Mouse (Mus musculus) macrophage (primary cell): ENCODE measurements around the gene Eif4ebp2. TPM values are rescaled to one million over a fixed set of nuclear protein-coding genes. Genes with fewer than 3 reads are reported as not detected.

Experiments used
- H3K27ac ChIP-seq: fragments of 350-480 bp; formaldehyde crosslinking; 2 replicates; pipeline ENCODE4 v1.9.0; 2021
- H3K36me3 ChIP-seq: fragments of 350-480 bp; formaldehyde crosslinking; 2 replicates; pipeline ENCODE4 v1.9.0; 2021; ENCODE audit errors: inconsistent target
- H3K4me3 ChIP-seq: fragments of 350-480 bp; formaldehyde crosslinking; 2 replicates; pipeline ENCODE4 v1.9.0; 2021; ENCODE audit errors: inconsistent target
- H3K79me2 ChIP-seq: fragments of 350-480 bp; formaldehyde crosslinking; 2 replicates; pipeline ENCODE4 v1.9.0; 2021; ENCODE audit errors: inconsistent target
- WGBS: methylation state at CpG from one replicate; pipeline ENCODE4 v1.1.7; 2026; ENCODE audit warnings: inconsistent platforms; ENCODE audit not compliant: missing documents; 5-methylcytosine and 5-hydroxymethylcytosine counted together
- polyA plus RNA-seq: library from polyadenylated mRNA; stranded (reverse); fragments of 250-400 nt; gene quantifications from 3 replicates; pipeline ENCODE4 v1.2.4, GENCODE M21; 2018; ENCODE audit warnings: inconsistent platforms

Eif4ebp2 gene
- polyA plus RNA-seq, 1 experiment from 2014 or later = 40.1 TPM

DNA sequence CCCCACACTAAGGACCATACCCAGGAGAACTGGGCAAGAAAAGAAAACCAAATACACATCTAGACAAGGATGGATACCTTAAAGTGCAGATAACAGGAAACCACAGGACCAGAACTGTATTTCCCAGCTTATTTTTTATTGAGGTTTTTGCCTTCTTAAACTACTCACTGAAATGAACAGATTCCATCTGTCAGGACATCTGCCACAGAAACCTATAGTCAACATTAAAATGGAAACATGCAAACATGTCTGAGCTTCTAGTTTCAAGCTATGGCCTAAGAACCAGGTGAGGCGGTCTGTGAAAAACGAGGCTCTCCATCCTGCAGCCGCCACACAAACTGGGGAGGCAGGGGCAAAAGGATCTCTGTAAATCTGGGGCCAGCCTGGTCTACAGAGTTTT, 7.4 kb downstream of the Eif4ebp2 start:
- Histone ChIP-seq H3K4me3 (no peak overlapping the region), H3K27ac (no peak overlapping the region), H3K79me2 (peaks cover 100% of the 10 kb centered on the region), H3K36me3 (peaks cover 6% of the 10 kb centered on the region; the same call in 1 of the 2 replicates)
- 85% methylated on average over 3 of the region's 3 CpGs for WGBS

DNA sequence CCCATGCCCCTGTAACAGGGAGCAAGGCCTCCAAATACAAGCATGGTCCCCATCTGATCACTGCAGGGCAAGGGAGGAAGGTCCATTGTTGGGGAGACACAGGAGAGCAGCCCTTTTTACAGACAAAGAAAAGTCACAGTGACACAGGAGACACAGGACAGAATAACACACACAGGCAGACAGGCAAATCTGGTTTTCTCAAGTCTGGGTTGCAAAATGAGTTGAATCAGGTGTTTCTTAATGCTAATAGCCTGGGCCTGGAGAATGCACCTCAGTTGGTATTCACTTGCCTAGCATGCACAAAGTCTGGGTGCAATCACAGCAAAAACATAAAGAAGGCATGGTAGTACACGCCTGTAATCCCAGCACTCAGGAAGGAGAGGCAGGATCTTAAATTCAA, 8.6 kb downstream of the Eif4ebp2 start:
- peaks cover 100% of the 10 kb centered on the region for H3K79me2 ChIP-seq
- no peak overlapping the region for H3K27ac ChIP-seq
- no peak overlapping the region for H3K4me3 ChIP-seq
- H3K36me3 ChIP-seq = peaks cover 6% of the 10 kb centered on the region; the same call in 1 of the 2 replicates
- 83% methylated on average over 1 of the region's 1 CpGs for WGBS

DNA sequence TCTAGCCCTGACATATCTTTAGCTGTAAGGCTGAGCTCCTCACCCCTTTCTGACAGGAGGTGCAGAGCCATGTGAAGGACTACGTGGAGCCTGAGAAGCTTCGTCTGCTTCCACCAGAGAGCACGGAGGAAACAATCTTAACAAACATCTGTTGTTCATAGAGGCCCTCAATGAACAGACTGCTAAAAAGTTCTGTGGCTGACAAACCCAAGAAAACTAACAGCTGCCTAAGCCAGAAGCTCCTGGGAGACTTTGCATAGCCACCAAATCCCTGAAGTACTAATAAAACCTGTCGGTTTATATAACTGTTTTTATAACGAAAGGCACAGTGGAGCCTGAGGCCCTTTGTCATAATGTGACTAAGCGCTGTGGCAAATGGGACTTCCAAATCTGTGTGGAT, 9.0 kb downstream of the Eif4ebp2 start:
- H3K27ac ChIP-seq = no peak overlapping the region
- H3K79me2 ChIP-seq = peaks cover 100% of the 10 kb centered on the region
- WGBS = 73% methylated on average over 6 of the region's 6 CpGs
- H3K4me3 ChIP-seq = no peak overlapping the region
- H3K36me3 ChIP-seq = peaks cover 5% of the 10 kb centered on the region; the same call in 1 of the 2 replicates

DNA sequence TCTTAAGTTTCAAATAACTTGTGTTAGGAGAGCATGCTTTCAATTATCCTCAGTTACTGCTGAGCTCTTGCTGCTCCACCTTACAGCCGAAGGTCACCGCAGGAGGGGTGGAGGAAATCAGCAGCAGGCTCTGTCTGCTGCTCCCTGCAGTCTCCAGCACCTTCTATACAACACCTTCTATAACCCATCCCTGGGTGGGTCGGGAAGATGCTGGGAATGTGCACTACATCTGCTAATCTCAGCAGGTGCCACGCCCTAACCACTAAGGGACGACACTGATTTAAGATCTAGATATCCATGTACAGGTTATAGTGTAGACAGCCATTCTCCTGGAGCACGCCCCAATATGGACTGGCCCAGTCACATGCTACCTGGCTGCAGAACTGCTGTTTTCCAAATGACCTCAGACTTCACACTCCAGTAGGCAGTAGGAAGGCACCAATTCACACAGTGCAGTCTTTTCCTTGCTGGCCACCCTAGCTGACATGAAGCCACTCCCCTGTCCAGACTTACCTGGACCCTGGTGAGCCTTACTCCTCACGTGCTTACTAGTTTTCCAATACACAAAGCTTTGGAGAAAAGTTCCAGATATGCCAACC, 12.2 kb downstream of the Eif4ebp2 start:
- Histone ChIP-seq H3K4me3 (no peak overlapping the region), H3K36me3 (peaks cover 1% of the 10 kb centered on the region; the same call in 1 of the 2 replicates), H3K27ac (no peak overlapping the region), H3K79me2 (peaks cover 95% of the 10 kb centered on the region)
- 99% methylated on average over 7 of the region's 7 CpGs for WGBS

DNA sequence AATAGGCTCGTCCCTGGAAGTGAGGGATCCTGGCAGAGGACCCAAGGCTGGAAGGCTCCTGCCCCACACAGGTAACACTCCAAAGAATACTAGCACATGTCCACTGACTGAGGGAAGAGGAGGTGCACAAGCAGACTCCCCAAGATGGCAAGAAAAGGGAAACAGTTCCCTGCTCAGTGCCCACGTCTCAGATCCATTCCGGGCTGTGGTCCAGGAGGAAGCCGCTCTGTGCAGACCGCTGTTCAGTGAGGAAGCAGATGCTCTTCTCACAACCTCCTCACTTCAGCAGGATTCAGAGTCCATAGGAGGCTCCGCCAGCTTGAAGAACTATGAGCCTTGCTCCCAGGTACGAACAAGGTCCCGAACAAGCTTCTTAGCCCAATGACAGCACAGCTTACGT, 21.1 kb downstream of the Eif4ebp2 start:
- H3K79me2 ChIP-seq = peaks cover 10% of the 10 kb centered on the region
- 93% methylated on average over 9 of the region's 9 CpGs for WGBS
- no peak overlapping the region for H3K27ac ChIP-seq
- no peak overlapping the region for H3K4me3 ChIP-seq
- H3K36me3 ChIP-seq = peaks cover 56% of the 10 kb centered on the region

DNA sequence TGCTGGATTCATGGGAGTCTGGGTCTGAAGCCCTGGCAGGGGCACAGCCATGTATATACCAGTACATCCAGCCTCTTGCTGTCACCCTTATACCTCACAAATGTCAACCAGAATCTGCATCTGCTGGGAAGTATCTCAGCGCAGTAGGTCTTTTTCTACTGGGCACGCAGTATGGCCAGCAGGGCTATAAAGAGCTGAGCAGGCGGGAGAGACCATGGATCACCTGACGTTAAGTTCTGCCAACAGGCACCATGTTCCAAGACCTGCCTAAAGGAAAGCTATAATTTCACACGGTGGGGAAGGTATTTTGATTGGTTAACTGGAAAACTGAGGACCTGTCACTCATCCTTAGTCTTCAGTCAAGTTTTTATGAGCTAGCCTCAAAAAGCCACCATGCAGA, 23.4 kb downstream of the Eif4ebp2 start:
- H3K36me3 ChIP-seq = peaks cover 42% of the 10 kb centered on the region
- no peak overlapping the region for H3K4me3 ChIP-seq
- 99% methylated on average over 5 of the region's 5 CpGs for WGBS
- no peak overlapping the region for H3K27ac ChIP-seq
- no peaks in the 10 kb centered on the region for H3K79me2 ChIP-seq

DNA sequence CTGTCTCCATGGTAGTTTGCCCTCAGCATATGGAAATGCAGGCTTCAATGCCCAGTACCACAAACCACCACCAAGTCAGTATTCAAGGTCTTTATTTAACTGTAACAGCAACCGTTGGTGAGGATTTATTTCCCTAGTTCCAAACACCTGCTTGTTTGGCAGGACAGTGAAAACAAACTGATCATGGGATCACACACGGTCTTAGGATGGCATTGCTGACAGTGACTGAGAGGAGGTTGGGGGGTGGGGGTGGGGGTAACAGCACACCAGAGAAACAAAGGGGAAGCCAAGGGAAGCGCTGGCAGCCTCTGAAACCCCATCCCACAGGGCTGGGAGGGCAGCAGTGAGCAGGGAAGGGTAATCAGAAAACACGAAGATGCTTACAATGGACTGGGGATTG, 24.0 kb downstream of the Eif4ebp2 start:
- Histone ChIP-seq H3K4me3 (no peak overlapping the region), H3K27ac (no peak overlapping the region), H3K36me3 (peaks cover 36% of the 10 kb centered on the region), H3K79me2 (no peaks in the 10 kb centered on the region)
- 80% methylated on average over 4 of the region's 4 CpGs for WGBS

DNA sequence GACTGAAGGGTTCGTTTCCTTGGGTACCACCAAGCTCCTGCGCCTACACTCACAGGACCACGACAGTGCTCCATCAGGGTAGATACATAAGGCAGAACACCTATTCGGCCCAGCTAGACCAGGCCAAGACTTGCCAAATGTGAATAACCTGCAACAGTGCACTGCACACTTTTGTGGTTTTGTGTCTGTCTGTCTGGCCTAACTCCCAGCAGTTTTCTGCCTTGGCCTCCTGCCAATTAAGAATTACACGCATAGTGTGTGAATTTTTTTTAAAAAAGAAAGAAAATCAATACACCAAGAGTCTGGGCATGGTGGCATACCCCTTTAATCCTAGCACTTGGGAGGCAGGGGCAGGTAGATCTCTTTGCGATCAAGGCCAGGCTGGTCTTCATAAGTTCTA, 24.5 kb downstream of the Eif4ebp2 start:
- H3K79me2 ChIP-seq = no peaks in the 10 kb centered on the region
- H3K27ac ChIP-seq = no peak overlapping the region
- 81% methylated on average over 6 of the region's 6 CpGs for WGBS

DNA sequence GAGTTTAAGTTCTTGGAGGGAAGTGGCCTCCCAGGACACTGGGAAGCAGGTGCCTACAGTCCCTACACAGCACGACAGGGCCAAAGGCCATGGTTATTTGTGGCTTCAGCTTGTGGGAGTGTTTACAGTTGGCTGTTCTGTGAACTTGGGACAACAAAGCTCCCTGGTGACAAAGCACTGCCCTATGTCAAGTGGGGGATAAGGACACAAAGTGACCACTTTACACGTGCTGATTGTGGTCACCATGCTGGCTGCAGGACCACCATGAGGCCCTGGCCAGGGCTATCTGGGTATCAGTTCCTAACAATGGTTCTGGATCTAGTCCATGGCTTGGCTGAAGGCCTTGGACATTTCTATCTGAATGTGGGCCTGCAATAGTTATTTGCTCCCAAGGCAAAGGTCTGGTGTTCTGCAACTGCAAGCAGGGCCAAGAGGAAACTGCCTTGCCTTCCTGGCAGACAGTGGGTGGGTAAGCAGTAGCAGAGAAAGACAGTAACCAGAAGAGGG, 26.2 kb downstream of the Eif4ebp2 start:
- Histone ChIP-seq H3K36me3 (peaks cover 17% of the 10 kb centered on the region; the same call in 1 of the 2 replicates), H3K27ac (no peak overlapping the region), H3K79me2 (no peaks in the 10 kb centered on the region), H3K4me3 (no peak overlapping the region)
- 52% methylated on average over 2 of the region's 2 CpGs for WGBS

More for the DNA sequence above, 24.5 kb downstream of the Eif4ebp2 start:
- Histone ChIP-seq H3K4me3 (no peak overlapping the region), H3K36me3 (peaks cover 31% of the 10 kb centered on the region)

DNA sequence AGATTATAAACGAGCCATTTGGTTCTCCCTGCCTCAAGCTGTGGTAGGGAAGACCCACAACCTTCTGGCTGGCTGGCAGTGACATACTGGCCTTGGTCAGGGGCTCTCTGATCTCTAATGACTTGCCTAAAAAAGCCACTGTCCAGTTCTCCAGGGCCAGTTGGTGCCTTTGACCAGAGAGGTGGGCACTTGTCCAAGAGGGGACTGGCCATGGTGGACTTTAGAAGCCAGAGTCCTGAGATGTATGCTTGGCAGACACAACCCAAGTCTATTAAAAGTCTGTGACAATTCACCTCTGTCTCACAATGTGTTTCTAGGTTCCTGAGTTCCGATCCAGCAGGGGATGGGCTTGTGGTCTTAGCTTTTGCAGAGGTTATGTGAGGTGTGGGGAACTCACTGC, 27.4 kb downstream of the Eif4ebp2 start:
- WGBS = 72% methylated on average over 2 of the region's 2 CpGs
- Histone ChIP-seq H3K79me2 (no peaks in the 10 kb centered on the region), H3K27ac (no peak overlapping the region), H3K4me3 (no peak overlapping the region), H3K36me3 (peaks cover 5% of the 10 kb centered on the region; the same call in 1 of the 2 replicates)

DNA sequence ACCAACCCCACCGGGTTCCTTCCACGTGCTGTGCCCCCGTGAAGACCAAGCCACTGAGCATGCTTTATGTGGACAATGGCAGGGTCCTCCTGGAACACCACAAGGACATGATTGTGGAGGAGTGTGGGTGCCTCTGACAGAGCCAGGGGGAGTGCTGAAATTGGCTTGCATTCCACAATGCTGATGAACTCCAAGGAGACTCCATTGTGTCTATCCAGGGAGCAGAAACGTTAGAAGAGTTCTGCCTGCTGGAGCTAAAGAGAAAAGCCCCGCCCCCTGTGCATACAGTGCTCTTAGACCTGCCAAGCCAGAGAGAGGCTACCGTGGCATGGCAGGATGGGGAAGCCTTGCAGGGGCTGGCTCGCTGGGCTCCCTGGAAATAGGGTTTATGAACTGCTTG, 28.0 kb downstream of the Eif4ebp2 start:
- 9% methylated on average over 7 of the region's 7 CpGs for WGBS
- Histone ChIP-seq H3K27ac (no peak overlapping the region), H3K79me2 (no peaks in the 10 kb centered on the region), H3K4me3 (no peak overlapping the region), H3K36me3 (no peaks in the 10 kb centered on the region; the same call in 1 of the 2 replicates)

DNA sequence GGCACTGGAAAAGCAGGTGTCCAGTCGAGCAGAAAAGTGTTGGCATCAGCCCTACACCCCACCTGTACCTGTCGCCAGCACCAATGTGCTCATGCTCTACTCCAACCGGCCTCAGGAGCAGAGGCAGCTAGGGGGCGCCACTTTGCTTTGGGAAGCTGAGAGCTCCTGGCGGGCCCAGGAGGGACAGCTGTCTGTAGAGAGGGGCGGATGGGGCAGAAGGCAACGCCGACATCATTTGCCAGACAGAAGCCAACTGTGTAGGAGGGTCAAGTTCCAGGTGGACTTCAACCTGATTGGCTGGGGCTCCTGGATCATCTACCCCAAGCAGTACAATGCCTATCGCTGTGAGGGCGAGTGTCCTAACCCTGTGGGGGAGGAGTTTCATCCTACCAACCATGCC, 29.2 kb downstream of the Eif4ebp2 start:
- WGBS = 72% methylated on average over 10 of the region's 10 CpGs
- H3K36me3 ChIP-seq = no peaks in the 10 kb centered on the region
- no peaks in the 10 kb centered on the region for H3K79me2 ChIP-seq
- no peak overlapping the region for H3K4me3 ChIP-seq
- H3K27ac ChIP-seq = no peak overlapping the region

DNA sequence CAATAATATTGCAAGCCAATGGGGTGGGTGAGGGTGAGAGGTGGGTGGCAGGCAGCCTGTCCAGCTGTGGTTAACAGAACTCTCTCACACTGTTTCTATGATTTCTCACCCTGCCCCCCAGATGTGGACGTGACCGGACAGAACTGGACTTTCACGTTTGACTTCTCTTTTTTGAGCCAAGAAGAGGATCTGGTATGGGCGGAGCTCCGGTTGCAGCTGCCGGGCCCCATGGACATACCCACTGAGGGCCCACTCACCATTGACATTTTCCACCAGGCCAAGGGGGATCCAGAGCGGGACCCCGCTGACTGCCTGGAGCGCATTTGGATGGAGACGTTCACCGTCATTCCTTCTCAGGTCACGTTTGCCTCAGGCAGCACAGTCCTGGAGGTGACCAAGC, 29.6 kb downstream of the Eif4ebp2 start:
- Histone ChIP-seq H3K4me3 (no peak overlapping the region), H3K27ac (no peak overlapping the region), H3K36me3 (no peaks in the 10 kb centered on the region), H3K79me2 (no peaks in the 10 kb centered on the region)
- WGBS = 55% methylated on average over 12 of the region's 12 CpGs

DNA sequence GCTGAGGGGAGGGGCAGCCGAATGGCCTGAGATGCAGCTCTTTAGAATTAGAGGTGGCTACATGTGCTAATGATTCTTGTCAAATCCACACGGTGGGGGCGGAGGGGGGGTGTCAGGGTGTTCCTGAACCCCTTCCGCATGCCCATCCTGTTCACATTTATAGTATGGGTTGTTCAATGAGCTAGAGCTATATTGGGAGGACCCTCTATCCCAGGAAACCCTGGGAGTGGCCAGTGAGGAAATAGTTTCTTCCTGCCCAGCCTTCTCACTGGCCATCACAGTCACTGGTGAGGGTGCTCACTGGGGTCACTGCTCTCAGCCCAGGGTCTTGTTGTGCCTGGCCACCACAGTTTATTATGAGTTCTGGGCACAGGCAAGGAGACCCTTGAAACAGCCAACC, 32.5 kb downstream of the Eif4ebp2 start:
- Histone ChIP-seq H3K4me3 (no peak overlapping the region), H3K36me3 (no peaks in the 10 kb centered on the region), H3K27ac (no peak overlapping the region), H3K79me2 (no peaks in the 10 kb centered on the region)
- WGBS = 53% methylated on average over 4 of the region's 4 CpGs

DNA sequence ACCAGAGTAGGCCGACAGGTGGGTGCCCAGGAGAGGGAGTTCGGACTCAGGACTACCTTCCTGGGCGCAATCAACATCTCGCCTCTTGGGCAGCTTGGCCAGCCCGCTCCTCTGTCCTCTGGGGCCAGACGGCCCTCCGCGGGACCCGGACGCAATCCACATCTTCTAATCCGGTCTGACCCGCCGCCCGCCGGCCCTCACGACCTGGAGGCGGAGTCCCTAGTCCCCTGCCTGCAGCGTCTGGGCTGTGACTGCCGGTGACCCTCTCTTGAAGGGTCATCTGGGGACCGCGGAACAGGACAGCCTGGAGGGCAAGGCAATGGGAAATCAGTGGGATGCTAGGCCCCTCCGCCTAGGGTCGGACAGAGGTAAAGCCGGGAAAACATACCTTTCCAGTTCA, 33.3 kb downstream of the Eif4ebp2 start:
- no peaks in the 10 kb centered on the region for H3K36me3 ChIP-seq
- H3K4me3 ChIP-seq = no peak overlapping the region
- no peak overlapping the region for H3K27ac ChIP-seq
- WGBS = 24% methylated on average over 23 of the region's 24 CpGs
- no peaks in the 10 kb centered on the region for H3K79me2 ChIP-seq
